Mouse (Mus musculus) MEL (cell line): ENCODE results near the gene S100g. TPM values are rescaled to one million over a fixed set of nuclear protein-coding genes. Genes with fewer than 3 reads are reported as not detected.
A peak's percentile ranks its signal among the peaks of the same experiment; 100 is the strongest.

Source experiments
- DNase-seq: peaks from one replicate; pipeline ENCODE4 v3.0.0; 2011; ENCODE audit warnings: low read depth, low spot score
- H3K27ac ChIP-seq: 2 replicates; pipeline ENCODE4 v1.5.1; 2012; ENCODE audit warnings: low read depth, mild to moderate bottlenecking, control low read depth, low read length, moderate library complexity; ENCODE audit not compliant: control insufficient read depth
- H3K27me3 ChIP-seq, 2 experiments: fragments of 150-350 bp in 1 of 2; sonication (generic) in 1 of 2; 2 replicates each; pipeline ENCODE4 v1.6.1; 2012; ENCODE audit warnings: low read length in 2 of 2, mild to moderate bottlenecking in 2 of 2, improper control_type of control experiment in 1 of 2, moderate library complexity in 1 of 2; ENCODE audit not compliant: insufficient read depth in 2 of 2, control insufficient read depth in 1 of 2
- H3K36me3 ChIP-seq, 2 experiments: 2 replicates each; pipeline ENCODE4 v1.6.1; 2012 to 2014; ENCODE audit warnings: low read length in 2 of 2, improper control_type of control experiment in 1 of 2, inconsistent platforms in 1 of 2, mild to moderate bottlenecking in 1 of 2; ENCODE audit not compliant: insufficient read depth in 2 of 2, control insufficient read depth in 1 of 2
- H3K4me1 ChIP-seq, 2 experiments: fragments of 150-350 bp in 1 of 2; sonication (generic) in 1 of 2; 2 replicates each; pipeline ENCODE4 v1.6.1; 2012; ENCODE audit warnings: low read length in 2 of 2, improper control_type of control experiment in 1 of 2, mild to moderate bottlenecking in 1 of 2; ENCODE audit not compliant: insufficient read depth in 2 of 2, control insufficient read depth in 1 of 2
- H3K4me3 ChIP-seq, 2 experiments: fragments of 150-350 bp in 1 of 2; sonication (generic) in 1 of 2; 2 replicates each; pipeline ENCODE4 v1.5.1; 2012; ENCODE audit warnings: low read depth in 2 of 2, low read length in 2 of 2, mild to moderate bottlenecking in 2 of 2, moderate library complexity in 2 of 2, control low read depth in 1 of 2, improper control_type of control experiment in 1 of 2; ENCODE audit not compliant: control insufficient read depth in 1 of 2, insufficient read depth in 1 of 2
- H3K79me2 ChIP-seq: 2 replicates; pipeline ENCODE4 v1.6.1; 2012; ENCODE audit warnings: mild to moderate bottlenecking, low read length, moderate library complexity; ENCODE audit not compliant: control insufficient read depth, poor library complexity, insufficient read depth
- H3K9ac ChIP-seq: 2 replicates; pipeline ENCODE4 v1.6.1; 2012; ENCODE audit warnings: low read depth, mild to moderate bottlenecking, control low read depth, low read length, moderate library complexity; ENCODE audit not compliant: control insufficient read depth, poor library complexity, severe bottlenecking
- H3K9me3 ChIP-seq: fragments of 150-350 bp; sonication (generic); replicated peaks from 2 replicates; pipeline ENCODE4 v1.6.1; 2012; ENCODE audit warnings: mild to moderate bottlenecking, low read length, improper control_type of control experiment, moderate library complexity; ENCODE audit not compliant: insufficient read depth
- BHLHE40 ChIP-seq: IDR thresholded peaks from 2 replicates; pipeline ENCODE4 v1.6.1; 2012; ENCODE audit warnings: low read depth, mild to moderate bottlenecking, inconsistent platforms, low read length, improper control_type of control experiment, borderline replicate concordance
- CHD2 ChIP-seq: IDR thresholded peaks from 2 replicates; pipeline ENCODE4 v1.6.1; 2011; ENCODE audit warnings: low read length, improper control_type of control experiment
- CTCF ChIP-seq, 3 experiments: IDR thresholded peaks in 2 of 3; conservative IDR thresholded peaks in 1 of 3; 2 replicates each; pipeline ENCODE4 v1.5.1; 2011 to 2012; ENCODE audit warnings: low read length in 3 of 3, low read depth in 2 of 3, mild to moderate bottlenecking in 2 of 3, improper control_type of control experiment in 1 of 3, inconsistent platforms in 1 of 3, mixed read lengths in 1 of 3, moderate library complexity in 1 of 3; ENCODE audit not compliant: control insufficient read depth in 1 of 3, insufficient read depth in 1 of 3, poor library complexity in 1 of 3, severe bottlenecking in 1 of 3
- E2F4 ChIP-seq: IDR thresholded peaks from 2 replicates; pipeline ENCODE4 v1.6.1; 2011; ENCODE audit warnings: low read depth, low read length, improper control_type of control experiment, borderline replicate concordance
- ELF1 ChIP-seq: IDR thresholded peaks from 2 replicates; pipeline ENCODE4 v1.6.1; 2014; ENCODE audit warnings: low read depth, mild to moderate bottlenecking, inconsistent platforms, low read length, improper control_type of control experiment, moderate library complexity
- EP300 ChIP-seq, 2 experiments: IDR thresholded peaks; 2 replicates each; pipeline ENCODE4 v1.6.1; 2011; ENCODE audit warnings: improper control_type of control experiment in 2 of 2, low read length in 2 of 2, low read depth in 1 of 2, mild to moderate bottlenecking in 1 of 2
- ETS1 ChIP-seq: IDR thresholded peaks from 2 replicates; pipeline ENCODE4 v1.6.1; 2012; ENCODE audit warnings: low read depth, mild to moderate bottlenecking, inconsistent platforms, low read length, improper control_type of control experiment, moderate library complexity
- GABPA ChIP-seq: IDR thresholded peaks from 2 replicates; pipeline ENCODE4 v1.6.1; 2012; ENCODE audit warnings: low read depth, mild to moderate bottlenecking, inconsistent platforms, low read length, improper control_type of control experiment, moderate library complexity
- GATA1 ChIP-seq: IDR thresholded peaks from 2 replicates; pipeline ENCODE4 v1.6.1; 2011; ENCODE audit warnings: low read depth, low read length, improper control_type of control experiment
- HCFC1 ChIP-seq: IDR thresholded peaks from 2 replicates; pipeline ENCODE4 v1.6.1; 2012; ENCODE audit warnings: low read depth, mild to moderate bottlenecking, inconsistent platforms, low read length, improper control_type of control experiment, moderate library complexity
- JUND ChIP-seq: IDR thresholded peaks from 2 replicates; pipeline ENCODE4 v1.6.1; 2011; ENCODE audit warnings: low read depth, mild to moderate bottlenecking, improper control_type of control experiment, low read length
- KAT2A ChIP-seq: conservative IDR thresholded peaks from 2 replicates; pipeline ENCODE4 v1.6.1; 2012; ENCODE audit warnings: low read depth, low read length, improper control_type of control experiment, inconsistent platforms
- MAFK ChIP-seq: IDR thresholded peaks from 2 replicates; pipeline ENCODE4 v1.6.1; 2011; ENCODE audit warnings: low read depth, mild to moderate bottlenecking, low read length, improper control_type of control experiment, borderline replicate concordance
- MAX ChIP-seq: IDR thresholded peaks from 2 replicates; pipeline ENCODE4 v1.6.1; 2011; ENCODE audit warnings: low read length, improper control_type of control experiment
- MEF2A ChIP-seq: IDR thresholded peaks from 2 replicates; pipeline ENCODE4 v1.6.1; 2014; ENCODE audit warnings: low read depth, mild to moderate bottlenecking, inconsistent platforms, low read length, improper control_type of control experiment; ENCODE audit not compliant: poor library complexity, insufficient replicate concordance, severe bottlenecking; ENCODE audit errors: extremely low read depth
- MYB ChIP-seq: IDR thresholded peaks from 2 replicates; pipeline ENCODE4 v1.6.1; 2011; ENCODE audit warnings: mild to moderate bottlenecking, low read depth, low read length, improper control_type of control experiment
- NRF1 ChIP-seq: IDR thresholded peaks from 2 replicates; pipeline ENCODE4 v1.6.1; 2014; ENCODE audit warnings: low read depth, mild to moderate bottlenecking, inconsistent platforms, low read length, improper control_type of control experiment, moderate library complexity; ENCODE audit not compliant: poor library complexity, insufficient read depth, severe bottlenecking
- POLR2A ChIP-seq, 2 experiments: IDR thresholded peaks; 2 replicates each; pipeline ENCODE4 v1.6.1; 2011 to 2012; ENCODE audit warnings: low read length in 2 of 2, mild to moderate bottlenecking in 2 of 2, control low read depth in 1 of 2, improper control_type of control experiment in 1 of 2, low read depth in 1 of 2, moderate library complexity in 1 of 2; ENCODE audit not compliant: control insufficient read depth in 1 of 2, insufficient read depth in 1 of 2, poor library complexity in 1 of 2
- POLR2AphosphoS2 ChIP-seq: IDR thresholded peaks from 2 replicates; pipeline ENCODE4 v1.6.1; 2011; ENCODE audit warnings: low read length, improper control_type of control experiment
- POLR2AphosphoS5 ChIP-seq: IDR thresholded peaks from 2 replicates; pipeline ENCODE4 v1.6.1; 2012; ENCODE audit warnings: low read depth, borderline replicate concordance, mild to moderate bottlenecking, inconsistent platforms, low read length, moderate library complexity, mixed read lengths
- RAD21 ChIP-seq: IDR thresholded peaks from 2 replicates; pipeline ENCODE4 v1.6.1; 2011; ENCODE audit warnings: mild to moderate bottlenecking, low read depth, low read length, improper control_type of control experiment
- SIN3A ChIP-seq: IDR thresholded peaks from 2 replicates; pipeline ENCODE4 v1.6.1; 2012; ENCODE audit warnings: low read length, improper control_type of control experiment, inconsistent platforms
- SMC3 ChIP-seq: IDR thresholded peaks from 2 replicates; pipeline ENCODE4 v1.6.1; 2011; ENCODE audit warnings: low read depth, low read length, improper control_type of control experiment
- TAL1 ChIP-seq: IDR thresholded peaks from 2 replicates; pipeline ENCODE4 v1.6.1; 2012; ENCODE audit warnings: mild to moderate bottlenecking, inconsistent platforms, low read length, moderate library complexity, mixed read lengths
- TCF12 ChIP-seq: IDR thresholded peaks from 2 replicates; pipeline ENCODE4 v1.6.1; 2014; ENCODE audit warnings: low read depth, mild to moderate bottlenecking, inconsistent platforms, low read length, improper control_type of control experiment, moderate library complexity
- UBTF ChIP-seq: IDR thresholded peaks from 2 replicates; pipeline ENCODE4 v1.6.1; 2012; ENCODE audit warnings: low read depth, mild to moderate bottlenecking, inconsistent platforms, low read length, improper control_type of control experiment, moderate library complexity, borderline replicate concordance; ENCODE audit not compliant: insufficient read depth
- USF1 ChIP-seq: IDR thresholded peaks from 2 replicates; pipeline ENCODE4 v1.6.1; 2014; ENCODE audit warnings: low read depth, mild to moderate bottlenecking, inconsistent platforms, low read length, improper control_type of control experiment, moderate library complexity
- USF2 ChIP-seq, 2 experiments: IDR thresholded peaks; 2 replicates each; pipeline ENCODE4 v1.6.1; 2011 to 2012; ENCODE audit warnings: improper control_type of control experiment in 2 of 2, low read length in 2 of 2, borderline replicate concordance in 1 of 2, inconsistent platforms in 1 of 2, low read depth in 1 of 2, mild to moderate bottlenecking in 1 of 2; ENCODE audit not compliant: insufficient read depth in 1 of 2
- ZKSCAN1 ChIP-seq: IDR thresholded peaks from 2 replicates; pipeline ENCODE4 v1.6.1; 2012; ENCODE audit warnings: low read depth, mild to moderate bottlenecking, inconsistent platforms, low read length, improper control_type of control experiment, moderate library complexity
- ZMIZ1 ChIP-seq: IDR thresholded peaks from 2 replicates; pipeline ENCODE4 v1.6.1; 2012; ENCODE audit warnings: low read depth, mild to moderate bottlenecking, inconsistent platforms, low read length, improper control_type of control experiment, moderate library complexity
- polyA plus RNA-seq, 2 experiments: library from polyadenylated mRNA; stranded (reverse) in 1 of 2; unstranded in 1 of 2; fragments of >175 nt in 1 of 2; fragments of >200 nt in 1 of 2; gene quantifications; 2 replicates each; pipeline versions ENCODE4 v1.2.1 to v1.2.4; 2012; ENCODE audit warnings: low replicate concordance in 2 of 2, low read depth in 1 of 2; ENCODE audit not compliant: insufficient read length in 2 of 2, insufficient read depth in 1 of 2, missing spikeins in 1 of 2
- total RNA-seq: library from RNA; depleted of rRNA; stranded (reverse); fragments of 300-350 nt; gene quantifications from 2 replicates; pipeline ENCODE4 v1.2.3, GENCODE M21; 2012

The S100g gene
- total and polyA plus RNA-seq, 3 experiments = not detected

GRCm38 (mm10) chrX:162921487-162922125 lies 42.8 kb downstream of the S100g start:
- TF ChIP-seq POLR2AphosphoS5 (no peak), CTCF (IDR thresholded peaks at IDR 0.05 in 2 of 3, conservative IDR thresholded peaks at IDR 0.05 in 1 of 3; ENCODE audit: control insufficient read depth in 1 of 3, insufficient read depth in 1 of 3, low read depth in 2 of 3, low read length in 3 of 3, poor library complexity in 1 of 3, severe bottlenecking in 1 of 3) (no peak), MEF2A (no peak), MYB (no peak)
- H3K36me3 ChIP-seq = peaks cover 0 to 2% of the 10 kb centered on the region in 2 experiments; a peak in 1 of 4 replicates
- H3K4me1 ChIP-seq = no peaks in the 10 kb centered on the region
- no peaks in the 10 kb centered on the region for H3K27me3 ChIP-seq
- no peaks in the 10 kb centered on the region for H3K79me2 ChIP-seq
- DNase-seq = no peak
- no peak overlapping the region for H3K27ac ChIP-seq
- no peak overlapping the region for H3K4me3 ChIP-seq
- no peaks in the 10 kb centered on the region for H3K9me3 ChIP-seq
- H3K9ac ChIP-seq = no peak overlapping the region

- H3K79me2 ChIP-seq = no peaks in the 10 kb centered on the region
- no peaks in the 10 kb centered on the region for H3K27me3 ChIP-seq
- no peak overlapping the region for H3K9ac ChIP-seq
- H3K4me1 ChIP-seq = no peaks in the 10 kb centered on the region
- DNase-seq = peak; percentile 88
- no peak overlapping the region for H3K27ac ChIP-seq
- no peak overlapping the region for H3K4me3 ChIP-seq
- no peaks in the 10 kb centered on the region for H3K9me3 ChIP-seq
- no peaks in the 10 kb centered on the region for H3K36me3 ChIP-seq
- no peak for TF ChIP-seq JUND
- no peak for TF ChIP-seq POLR2A (IDR thresholded peaks at IDR 0.05; ENCODE audit: control insufficient read depth in 1 of 2, insufficient read depth in 1 of 2, low read depth in 1 of 2, low read length in 2 of 2, poor library complexity in 1 of 2)
- TF ChIP-seq RAD21 = peak; percentile 93
- TF ChIP-seq GATA1 = no peak
- no peak for TF ChIP-seq EP300 (IDR thresholded peaks at IDR 0.05; ENCODE audit: low read depth in 1 of 2, low read length in 2 of 2)
- no peak for TF ChIP-seq USF2 (IDR thresholded peaks at IDR 0.05; ENCODE audit: borderline replicate concordance in 1 of 2, insufficient read depth in 1 of 2, low read depth in 1 of 2, low read length in 2 of 2)
- TF ChIP-seq CTCF (IDR thresholded peaks at IDR 0.05 in 2 of 3, conservative IDR thresholded peaks at IDR 0.05 in 1 of 3; ENCODE audit: control insufficient read depth in 1 of 3, insufficient read depth in 1 of 3, low read depth in 2 of 3, low read length in 3 of 3, poor library complexity in 1 of 3, severe bottlenecking in 1 of 3) = peak; percentile 48 to 93 (median 92)
- peak; percentile 79 for TF ChIP-seq SMC3
- no peak for TF ChIP-seq UBTF
- no peak for TF ChIP-seq KAT2A
- peak; percentile 30 for TF ChIP-seq CHD2
- no peak for TF ChIP-seq NRF1
- TF ChIP-seq ZKSCAN1 = no peak
- no peak for TF ChIP-seq GABPA
- no peak for TF ChIP-seq MAX
- TF ChIP-seq HCFC1 = no peak
- no peak for TF ChIP-seq ETS1
- TF ChIP-seq MAFK = no peak
- no peak for TF ChIP-seq POLR2AphosphoS5
- TF ChIP-seq POLR2AphosphoS2 = no peak
- peak; percentile 34; the same call in 1 of the 2 replicates for TF ChIP-seq BHLHE40
- TF ChIP-seq E2F4 = no peak
- TF ChIP-seq ZMIZ1 = no peak
- TF ChIP-seq TAL1 = no peak
- 0 out of 2 replicates have a peak, but pooled peaks have one; percentile 31 for TF ChIP-seq SIN3A
- TF ChIP-seq USF1 = no peak
- TF ChIP-seq ELF1 = no peak
- TF ChIP-seq TCF12 = 0 out of 2 replicates have a peak, but pooled peaks have one; percentile 8
Observed at GRCm38 (mm10) chrX:162915697-162916096, 48.7 kb downstream of the S100g start.
